13 mouse cellular contexts compared by ENCODE assay signal in genomic region chr7:113774906-113775305, GRCm38 (mm10). TPM values are rescaled to one million over a fixed set of nuclear protein-coding genes. Genes with fewer than 3 reads are reported as not detected.
DNase-seq lines count a peak whose midpoint lies in the region; ATAC-seq and TF ChIP-seq lines count a peak whose summit lies in the region.
"Had no signal": no experiment of that assay in that cellular context is flagged by ENCODE, and none has a peak within 500 bp of the region (broad histone marks: within the 10 kb centered on the region; RNA-seq: fewer than 3 reads in every experiment).

No protein-coding gene starts in this region.

- TF ChIP-seq POLR2A in kidney, adult 2 months (IDR thresholded peaks at IDR 0.05; ENCODE audit: low read depth, low read length), result no peak

- no peak for TF ChIP-seq EP300 in lung, postnatal 0 days (IDR thresholded peaks at IDR 0.05)

- H3K4me3 ChIP-seq in kidney, adult 2 months (ENCODE audit: insufficient read depth, low read depth, low read length), result no peak overlapping the region
- H3K4me3 ChIP-seq in kidney, embryonic 16.5 days (ENCODE audit: low read length), result no peak overlapping the region
- no peak overlapping the region for H3K4me3 ChIP-seq in embryonic facial prominence, embryonic 14.5 days (ENCODE audit: low read depth, low read length)
- H3K4me3 ChIP-seq in lung, postnatal 0 days (ENCODE audit: low read depth, low read length), result no peak overlapping the region
- H3K4me3 ChIP-seq in intestine, postnatal 0 days (ENCODE audit: low read depth, low read length), result no peak overlapping the region
- H3K4me3 ChIP-seq: hindbrain, embryonic 13.5 days; liver, embryonic 12.5 days; megakaryocyte, embryonic 14.5 days had no signal

- 68% methylated on average over 3 of the region's 3 CpGs for WGBS in kidney, adult 2 months
- WGBS in kidney, embryonic 16.5 days, result 65% methylated on average over 3 of the region's 3 CpGs
- WGBS in embryonic facial prominence, embryonic 14.5 days, result 58% methylated on average over 3 of the region's 3 CpGs
- 31% methylated on average over 3 of the region's 3 CpGs for WGBS in lung, postnatal 0 days
- 63% methylated on average over 3 of the region's 3 CpGs for WGBS in intestine, postnatal 0 days

- H3K4me2 ChIP-seq in kidney, embryonic 16.5 days (replicated peaks; ENCODE audit: low read depth, low read length), result no peak overlapping the region
- H3K4me2 ChIP-seq in embryonic facial prominence, embryonic 14.5 days (ENCODE audit: low read depth, low read length), result no peak overlapping the region
- no peak overlapping the region for H3K4me2 ChIP-seq in lung, postnatal 0 days (replicated peaks; ENCODE audit: low read depth, low read length)
- H3K4me2 ChIP-seq in intestine, postnatal 0 days (replicated peaks; ENCODE audit: low read depth), result no peak overlapping the region
- H3K4me2 ChIP-seq: hindbrain, embryonic 13.5 days; liver, embryonic 12.5 days had no signal

- peak; percentile 64; the same call in 1 of the 2 replicates for ATAC-seq in frontal cortex, adult (ENCODE audit: low TSS enrichment)
- ATAC-seq in kidney, embryonic 16.5 days (ENCODE audit: low FRiP score, low TSS enrichment), result no peak
- ATAC-seq in embryonic facial prominence, embryonic 14.5 days (ENCODE audit: low read depth), result peak; percentile 45; the same call in 1 of the 2 replicates
- no peak; the same call in 1 of the 2 replicates for ATAC-seq in lung, postnatal 0 days
- ATAC-seq in intestine, postnatal 0 days, result no peak
- ATAC-seq: liver, embryonic 12.5 days had no signal

- H3K4me1 ChIP-seq in kidney, adult 2 months (ENCODE audit: control insufficient read depth, insufficient read depth, low read length), result no peaks in the 10 kb centered on the region; the same call in 1 of the 2 replicates
- H3K4me1 ChIP-seq in kidney, embryonic 16.5 days (ENCODE audit: insufficient read depth, low read length), result no peaks in the 10 kb centered on the region
- 0 out of 2 replicates have a peak, but pooled peaks cover 3% of the 10 kb centered on the region for H3K4me1 ChIP-seq in embryonic facial prominence, embryonic 14.5 days (ENCODE audit: control insufficient read depth, insufficient read depth, low read length)
- H3K4me1 ChIP-seq in lung, postnatal 0 days (ENCODE audit: insufficient read depth, low read depth, low read length), result no peaks in the 10 kb centered on the region
- no peaks in the 10 kb centered on the region for H3K4me1 ChIP-seq in intestine, postnatal 0 days (replicated peaks; ENCODE audit: control insufficient read depth, insufficient read depth, low read length)
- H3K4me1 ChIP-seq: liver, embryonic 12.5 days; megakaryocyte, embryonic 14.5 days had no signal

- H3K9me3 ChIP-seq in kidney, embryonic 16.5 days (ENCODE audit: low read length), result no peaks in the 10 kb centered on the region
- H3K9me3 ChIP-seq in embryonic facial prominence, embryonic 14.5 days (ENCODE audit: control insufficient read depth, low read length), result peaks cover 5% of the 10 kb centered on the region; the same call in 1 of the 2 replicates
- no peaks in the 10 kb centered on the region for H3K9me3 ChIP-seq in lung, postnatal 0 days (ENCODE audit: low read length)
- no peaks in the 10 kb centered on the region for H3K9me3 ChIP-seq in intestine, postnatal 0 days (ENCODE audit: control insufficient read depth)
- H3K9me3 ChIP-seq: hindbrain, embryonic 13.5 days; liver, embryonic 12.5 days had no signal

- H3K9ac ChIP-seq in kidney, embryonic 16.5 days (replicated peaks; ENCODE audit: low read length), result no peak overlapping the region
- no peak overlapping the region for H3K9ac ChIP-seq in embryonic facial prominence, embryonic 14.5 days (ENCODE audit: low read depth, low read length)
- H3K9ac ChIP-seq in lung, postnatal 0 days (replicated peaks; ENCODE audit: low read depth), result no peak overlapping the region
- H3K9ac ChIP-seq in intestine, postnatal 0 days (ENCODE audit: low read depth, low read length), result no peak overlapping the region
- H3K9ac ChIP-seq: hindbrain, embryonic 13.5 days; liver, embryonic 12.5 days had no signal

- DNase-seq in frontal cortex, postnatal 36 days (ENCODE audit: low spot score in 2 of 2), result no peak
- peak; percentile 10 for DNase-seq in kidney, adult 2 months
- DNase-seq in embryonic facial prominence, embryonic 14.5 days (ENCODE audit: low spot score), result peak; percentile 58
- DNase-seq in lung, postnatal 0 days (ENCODE audit: low spot score), result peak; percentile 14
- no peak for DNase-seq in thymus, postnatal 10 days (ENCODE audit: low spot score in 2 of 2)
- DNase-seq: adrenal gland, adult 2 months; kidney, postnatal 14 days had no signal

- TF ChIP-seq CTCF in kidney, adult 2 months (conservative IDR thresholded peaks at IDR 0.05; ENCODE audit: insufficient read depth, insufficient read length, low read depth, low read length), result no peak
- TF ChIP-seq CTCF in lung, postnatal 0 days (IDR thresholded peaks at IDR 0.05), result no peak
- no peak for TF ChIP-seq CTCF in intestine, postnatal 0 days (IDR thresholded peaks at IDR 0.05; ENCODE audit: low read depth)

- H3K36me3 ChIP-seq in kidney, adult 2 months (ENCODE audit: control insufficient read depth, insufficient read depth, low read length), result no peaks in the 10 kb centered on the region
- no peaks in the 10 kb centered on the region for H3K36me3 ChIP-seq in kidney, embryonic 16.5 days (ENCODE audit: insufficient read depth, low read length)
- H3K36me3 ChIP-seq in embryonic facial prominence, embryonic 14.5 days (ENCODE audit: control insufficient read depth, insufficient read depth, low read length), result no peaks in the 10 kb centered on the region
- no peaks in the 10 kb centered on the region for H3K36me3 ChIP-seq in lung, postnatal 0 days (ENCODE audit: insufficient read depth, low read length)
- H3K36me3 ChIP-seq in intestine, postnatal 0 days (ENCODE audit: control insufficient read depth, insufficient read depth), result no peaks in the 10 kb centered on the region
- H3K36me3 ChIP-seq: hindbrain, embryonic 13.5 days; liver, embryonic 12.5 days had no signal

- H3K27ac ChIP-seq in kidney, adult 2 months (ENCODE audit: insufficient read depth, low read depth, low read length), result no peak overlapping the region
- H3K27ac ChIP-seq in kidney, embryonic 16.5 days (ENCODE audit: low read length), result no peak overlapping the region
- no peak overlapping the region for H3K27ac ChIP-seq in embryonic facial prominence, embryonic 14.5 days (replicated peaks; ENCODE audit: low read depth, low read length)
- no peak overlapping the region for H3K27ac ChIP-seq in lung, postnatal 0 days (ENCODE audit: low read length)
- H3K27ac ChIP-seq in intestine, postnatal 0 days (ENCODE audit: low read depth, low read length), result no peak overlapping the region
- H3K27ac ChIP-seq: hindbrain, embryonic 13.5 days; liver, embryonic 12.5 days had no signal

- H3K27me3 ChIP-seq in kidney, adult 2 months (replicated peaks; ENCODE audit: control insufficient read depth, insufficient read depth, low read length), result no peaks in the 10 kb centered on the region
- no peaks in the 10 kb centered on the region for H3K27me3 ChIP-seq in kidney, embryonic 16.5 days (ENCODE audit: insufficient read depth, low read length)
- no peaks in the 10 kb centered on the region for H3K27me3 ChIP-seq in embryonic facial prominence, embryonic 14.5 days (replicated peaks; ENCODE audit: control insufficient read depth, insufficient read depth, low read length)
- H3K27me3 ChIP-seq in lung, postnatal 0 days (replicated peaks; ENCODE audit: insufficient read depth, low read length), result no peaks in the 10 kb centered on the region
- no peaks in the 10 kb centered on the region for H3K27me3 ChIP-seq in intestine, postnatal 0 days (replicated peaks; ENCODE audit: control insufficient read depth, insufficient read depth, low read length)

RNA-seq across cellular contexts. Expression of gene Spon1, which starts 9.1 kb away (rescaled TPM):
- 20.1 and 20.2 TPM in 2 replicates for polyA plus RNA-seq in kidney, adult 2 months (2012; rRNA removed)
- polyA plus RNA-seq in kidney, embryonic 16.5 days (2015; fragmentation: Nextera tagmentation; extraction: Ambion mirVana), result 12.6 and 13.7 TPM in 2 replicates
- 30.5 and 30.8 TPM in 2 replicates for polyA plus RNA-seq in embryonic facial prominence, embryonic 14.5 days (2014; fragmentation: Nextera tagmentation; extraction: Ambion mirVana)
- polyA plus RNA-seq in lung, postnatal 0 days (2015; fragmentation: Nextera tagmentation; extraction: Ambion mirVana), result 35.1 and 35.9 TPM in 2 replicates
- 3.2 and 3.6 TPM in 2 replicates for polyA plus RNA-seq in intestine, postnatal 0 days (2015; fragmentation: Nextera tagmentation; extraction: Ambion mirVana)

Comparison
In these comparisons a context has a peak if more than half of its experiments do, and no peak if none do; other contexts are left out.
1. ATAC-seq: peak in frontal cortex, adult (single experiment) and embryonic facial prominence, embryonic 14.5 days (single experiment); none in kidney, embryonic 16.5 days (single experiment), lung, postnatal 0 days (single experiment) and intestine, postnatal 0 days (single experiment).
2. DNase-seq: peak in kidney, adult 2 months (single experiment), embryonic facial prominence, embryonic 14.5 days (single experiment) and lung, postnatal 0 days (single experiment); none in frontal cortex, postnatal 36 days (0 of 2) and thymus, postnatal 10 days (0 of 2).